Mouse (Mus musculus) hindbrain, embryonic 14.5 days (tissue): ENCODE measurements at regions not wholly inside any gene's neighbourhood (a gene's known extent, or its start where the extent isn't known, plus 50 kb on each side); places are given as distances from the start of the nearest gene placed in this dataset.

Experiments used
- ATAC-seq: fragments of 200-750 bp; cut with Nextera tagmentation; 2 replicates; pipeline ENCODE4 v1.8.0; 2017; ENCODE audit warnings: moderate number of reproducible peaks, mild to moderate bottlenecking, moderate TSS enrichment, moderate library complexity; ENCODE audit not compliant: low FRiP score
- DNase-seq: peaks from one replicate; pipeline ENCODE4 v3.0.0-alpha.2; 2015; ENCODE audit warnings: low spot score
- H3K27ac ChIP-seq: fragments of 300-500 bp; sonication (generic); 2 replicates; pipeline ENCODE4 v1.5.1; 2014; ENCODE audit warnings: mild to moderate bottlenecking, moderate library complexity
- H3K27me3 ChIP-seq: fragments of 300-500 bp; sonication (generic); 2 replicates; pipeline ENCODE4 v1.6.1; 2014; ENCODE audit warnings: mild to moderate bottlenecking, low read length, mixed read lengths; ENCODE audit not compliant: control insufficient read depth, insufficient read depth
- H3K36me3 ChIP-seq: fragments of 300-500 bp; sonication (generic); replicated peaks from 2 replicates; pipeline ENCODE4 v1.6.1; 2014; ENCODE audit not compliant: control insufficient read depth, insufficient read depth
- H3K4me1 ChIP-seq: fragments of 300-500 bp; sonication (generic); replicated peaks from 2 replicates; pipeline ENCODE4 v1.6.1; 2014; ENCODE audit warnings: antibody characterized with exemption, low read length, mixed read lengths; ENCODE audit not compliant: control insufficient read depth, insufficient read depth
- H3K4me2 ChIP-seq: fragments of 300-500 bp; sonication (generic); replicated peaks from 2 replicates; pipeline ENCODE4 v1.6.1; 2014; ENCODE audit warnings: mild to moderate bottlenecking, moderate library complexity
- H3K4me3 ChIP-seq: fragments of 300-500 bp; sonication (generic); replicated peaks from 2 replicates; pipeline ENCODE4 v1.5.1; 2014; ENCODE audit warnings: mild to moderate bottlenecking, low read length
- H3K9ac ChIP-seq: fragments of 300-500 bp; sonication (generic); 2 replicates; pipeline ENCODE4 v1.6.1; 2014
- H3K9me3 ChIP-seq: fragments of 300-500 bp; sonication (generic); 2 replicates; pipeline ENCODE4 v1.6.1; 2016; ENCODE audit warnings: low read length; ENCODE audit not compliant: control insufficient read depth
- WGBS: fragments of 180-500 bp; shearing (Covaris S2); extraction: QIAGEN DNeasy Blood & Tissue Kit; methylation state at CpG from one replicate; pipeline ENCODE4 v1.1.7; 2014; 5-methylcytosine and 5-hydroxymethylcytosine counted together

GRCm38 (mm10) chr13:110902994-110903644 lies 351.7 kb upstream of the Actbl2 start:
- no peak overlapping the region for H3K27ac ChIP-seq
- 66% methylated on average over 7 of the region's 7 CpGs for WGBS

GRCm38 (mm10) chr13:110907319-110907955 lies 347.4 kb upstream of the Actbl2 start:
- WGBS: 66% methylated on average over 6 of the region's 6 CpGs
- no peak overlapping the region for H3K4me3 ChIP-seq
- no peaks in the 10 kb centered on the region for H3K9me3 ChIP-seq
- H3K27ac ChIP-seq: no peak overlapping the region
- H3K9ac ChIP-seq: no peak overlapping the region
- H3K36me3 ChIP-seq: no peaks in the 10 kb centered on the region
- ATAC-seq (no peak), DNase-seq (no peak)
- no peak overlapping the region for H3K4me2 ChIP-seq
- no peaks in the 10 kb centered on the region for H3K27me3 ChIP-seq
- H3K4me1 ChIP-seq: no peaks in the 10 kb centered on the region

More at GRCm38 (mm10) chr13:110902994-110903644, 351.7 kb upstream of the Actbl2 start:
- no peaks in the 10 kb centered on the region for H3K27me3 ChIP-seq
- H3K9ac ChIP-seq: no peak overlapping the region
- no peak overlapping the region for H3K4me3 ChIP-seq
- no peak overlapping the region for H3K4me2 ChIP-seq
- no peaks in the 10 kb centered on the region for H3K9me3 ChIP-seq
- no peaks in the 10 kb centered on the region for H3K4me1 ChIP-seq
- no peak for ATAC-seq
- DNase-seq: peak; percentile 59
- no peaks in the 10 kb centered on the region for H3K36me3 ChIP-seq

DNA sequence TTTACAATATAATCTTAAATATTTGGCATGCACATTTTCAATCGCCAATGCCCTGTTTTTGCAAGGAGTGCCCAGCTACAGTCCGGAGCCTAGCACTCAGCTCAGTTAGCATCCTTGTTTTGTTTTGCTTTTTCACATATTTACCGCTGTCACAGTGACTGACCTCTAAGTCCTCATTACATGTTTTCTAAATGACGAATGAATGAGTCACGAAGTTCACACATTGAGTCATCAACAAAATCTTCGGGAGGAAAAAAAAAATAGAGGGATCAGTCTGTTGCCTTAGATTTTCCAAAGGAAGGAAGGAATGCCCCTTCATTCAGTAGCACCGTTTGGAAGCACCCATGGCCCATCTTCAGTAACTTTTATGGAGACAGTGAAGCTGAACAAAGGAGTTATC lies 342.9 kb upstream of the Actbl2 start:
- H3K27me3 ChIP-seq: no peaks in the 10 kb centered on the region
- H3K4me2 ChIP-seq: no peak overlapping the region
- no peak for ATAC-seq
- 83% methylated on average over 7 of the region's 7 CpGs for WGBS
- H3K36me3 ChIP-seq: no peaks in the 10 kb centered on the region
- H3K4me1 ChIP-seq: no peaks in the 10 kb centered on the region
- H3K27ac ChIP-seq: no peak overlapping the region
- H3K9me3 ChIP-seq: no peaks in the 10 kb centered on the region
- no peak for DNase-seq
- H3K4me3 ChIP-seq: no peak overlapping the region
- no peak overlapping the region for H3K9ac ChIP-seq

- Histone ChIP-seq H3K4me2 (no peak overlapping the region), H3K9me3 (no peaks in the 10 kb centered on the region), H3K4me1 (no peaks in the 10 kb centered on the region), H3K27ac (no peak overlapping the region), H3K9ac (no peak overlapping the region), H3K27me3 (no peaks in the 10 kb centered on the region), H3K4me3 (no peak overlapping the region), H3K36me3 (no peaks in the 10 kb centered on the region)
- ATAC-seq (no peak), DNase-seq (no peak)
- 87% methylated on average over 4 of the region's 4 CpGs for WGBS
Observed at GRCm38 (mm10) chr13:110913177-110913576, 341.6 kb upstream of the Actbl2 start.

DNA sequence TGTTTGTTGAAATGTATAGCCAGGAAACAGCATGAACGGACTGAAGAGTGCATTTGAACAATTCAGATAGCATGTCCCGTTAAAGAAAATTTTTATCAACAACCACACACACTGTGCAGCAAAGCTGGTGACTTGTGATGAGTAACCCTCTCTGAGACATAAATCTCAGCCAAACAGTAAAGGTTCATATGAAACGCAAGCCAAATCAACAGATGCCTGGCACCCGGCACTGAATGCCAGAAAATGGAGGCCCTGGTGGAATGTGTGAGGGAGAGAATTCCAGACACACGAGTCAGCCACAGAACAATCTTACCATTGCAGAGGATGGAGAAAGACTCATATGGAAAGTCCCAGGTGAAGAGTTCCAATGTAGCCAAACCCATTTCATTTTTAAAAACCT lies 341.1 kb upstream of the Actbl2 start:
- Histone ChIP-seq H3K4me2 (no peak overlapping the region), H3K27ac (no peak overlapping the region), H3K36me3 (no peaks in the 10 kb centered on the region), H3K9ac (no peak overlapping the region), H3K9me3 (no peaks in the 10 kb centered on the region), H3K4me1 (no peaks in the 10 kb centered on the region), H3K27me3 (no peaks in the 10 kb centered on the region), H3K4me3 (no peak overlapping the region)
- no peak for ATAC-seq
- no peak for DNase-seq
- WGBS: 91% methylated on average over 5 of the region's 5 CpGs

DNA sequence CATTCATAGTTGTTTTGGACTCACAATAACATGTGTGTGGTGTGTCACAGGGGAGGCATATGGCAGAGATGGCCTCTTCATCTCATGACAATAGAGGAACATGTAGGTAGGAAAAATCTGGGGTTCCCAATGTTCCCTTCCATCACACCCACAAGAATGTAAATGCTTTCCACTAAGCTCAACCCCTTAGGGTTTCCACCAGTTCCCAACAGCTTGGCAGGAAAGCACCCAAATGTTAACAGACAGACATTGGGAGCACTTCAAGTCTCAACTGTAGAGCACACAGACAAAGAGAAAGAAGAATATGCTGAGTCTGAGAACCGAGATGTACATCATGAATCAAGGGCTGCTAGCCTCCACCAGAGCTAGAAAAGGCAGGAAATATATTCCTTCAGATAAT lies 339.7 kb upstream of the Actbl2 start:
- Histone ChIP-seq H3K4me1 (no peaks in the 10 kb centered on the region), H3K9me3 (no peaks in the 10 kb centered on the region), H3K27me3 (no peaks in the 10 kb centered on the region), H3K36me3 (no peaks in the 10 kb centered on the region), H3K27ac (no peak overlapping the region), H3K9ac (no peak overlapping the region), H3K4me2 (no peak overlapping the region), H3K4me3 (no peak overlapping the region)
- DNase-seq (no peak), ATAC-seq (no peak)
- WGBS: 72% methylated on average over 1 of the region's 1 CpGs

- Histone ChIP-seq H3K27ac (no peak overlapping the region), H3K36me3 (no peaks in the 10 kb centered on the region), H3K4me2 (no peak overlapping the region), H3K4me1 (no peaks in the 10 kb centered on the region), H3K9ac (no peak overlapping the region), H3K9me3 (no peaks in the 10 kb centered on the region), H3K4me3 (no peak overlapping the region), H3K27me3 (no peaks in the 10 kb centered on the region)
- DNase-seq (no peak), ATAC-seq (no peak)
- 97% methylated on average over 5 of the region's 5 CpGs for WGBS
Observed at GRCm38 (mm10) chr13:110923936-110924335, 330.9 kb upstream of the Actbl2 start.

DNA sequence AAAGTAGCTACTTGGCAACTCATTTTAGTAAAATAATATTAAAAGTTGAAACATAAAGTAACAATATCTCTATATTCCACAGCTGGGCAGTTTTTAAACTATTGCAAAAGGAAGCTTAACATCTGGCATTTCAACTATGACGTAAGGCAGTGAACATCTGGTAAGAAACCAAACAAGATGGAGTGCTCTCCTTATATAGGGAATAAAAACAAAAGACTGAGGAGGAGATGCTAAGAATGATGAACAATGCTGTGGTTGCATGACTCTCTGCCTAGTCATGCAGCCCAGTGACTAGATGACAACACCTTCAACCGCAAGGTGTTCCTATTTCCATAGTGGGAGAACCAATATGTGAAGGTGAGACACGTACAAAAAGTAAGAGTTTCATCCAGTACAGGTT lies 329.9 kb upstream of the Actbl2 start:
- H3K9me3 ChIP-seq: no peaks in the 10 kb centered on the region
- H3K4me3 ChIP-seq: no peak overlapping the region
- H3K36me3 ChIP-seq: no peaks in the 10 kb centered on the region
- no peak overlapping the region for H3K27ac ChIP-seq
- no peaks in the 10 kb centered on the region for H3K4me1 ChIP-seq
- H3K4me2 ChIP-seq: no peak overlapping the region
- DNase-seq: no peak
- no peak for ATAC-seq
- H3K27me3 ChIP-seq: no peaks in the 10 kb centered on the region
- 87% methylated on average over 3 of the region's 3 CpGs for WGBS
- H3K9ac ChIP-seq: no peak overlapping the region

GRCm38 (mm10) chr13:110928143-110928542 lies 326.7 kb upstream of the Actbl2 start:
- H3K9me3 ChIP-seq: no peaks in the 10 kb centered on the region
- no peak overlapping the region for H3K4me3 ChIP-seq
- no peaks in the 10 kb centered on the region for H3K4me1 ChIP-seq
- no peaks in the 10 kb centered on the region for H3K27me3 ChIP-seq
- no peak overlapping the region for H3K9ac ChIP-seq
- ATAC-seq: no peak
- H3K36me3 ChIP-seq: no peaks in the 10 kb centered on the region
- H3K27ac ChIP-seq: no peak overlapping the region
- 81% methylated on average over 3 of the region's 3 CpGs for WGBS
- no peak for DNase-seq
- H3K4me2 ChIP-seq: no peak overlapping the region

DNA sequence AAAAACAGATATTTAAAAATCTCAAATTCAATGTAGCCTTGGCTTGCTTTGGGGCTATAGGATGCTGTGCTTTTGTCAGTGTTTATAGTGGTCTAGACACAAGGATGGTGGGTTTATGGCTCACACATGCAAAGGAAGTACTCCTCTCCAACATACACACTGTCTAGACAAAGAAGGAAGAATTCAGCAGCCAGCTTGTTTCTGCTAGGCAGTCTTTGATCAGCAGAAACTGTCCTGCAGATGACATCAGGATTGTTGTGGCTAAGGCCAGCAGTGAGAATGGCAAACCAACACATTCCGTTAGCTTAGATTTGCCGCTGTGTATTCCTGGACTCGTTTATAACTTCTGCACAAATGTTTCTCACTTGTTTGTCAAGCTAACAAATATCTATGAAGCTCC lies 325.9 kb upstream of the Actbl2 start:
- ATAC-seq: no peak
- 88% methylated on average over 3 of the region's 3 CpGs for WGBS

More for the DNA sequence above, 325.9 kb upstream of the Actbl2 start:
- Histone ChIP-seq H3K36me3 (no peaks in the 10 kb centered on the region), H3K27ac (no peak overlapping the region), H3K9me3 (no peaks in the 10 kb centered on the region), H3K9ac (no peak overlapping the region), H3K4me3 (no peak overlapping the region), H3K27me3 (no peaks in the 10 kb centered on the region), H3K4me2 (no peak overlapping the region), H3K4me1 (no peaks in the 10 kb centered on the region)
- no peak for DNase-seq
